Mouse (Mus musculus) heart, adult 8-10 months (tissue): ENCODE measurements around the gene Nxf1. TPM values are rescaled to one million over a fixed set of nuclear protein-coding genes. Genes with fewer than 3 reads are reported as not detected.
"Not testable (repeated sequence)": the region's sequence is repeated elsewhere in the genome, so short reads cannot be mapped to it uniquely, and the experiment has no call there.

Experiments
- DNase-seq: peaks from one replicate; pipeline ENCODE4 v3.0.0; 2022; ENCODE audit warnings: low spot score
- total RNA-seq, 4 experiments: library from RNA; stranded (reverse); gene quantifications; 2 replicates each; pipeline ENCODE4 v1.2.4; 2022

Gene Nxf1
- total RNA-seq, 4 experiments from 2014 or later, result 30.3 to 42.0 (median 33.7) TPM

GRCm38 (mm10) chr19:8724392-8724791, 32.5 kb upstream of the Nxf1 start:
- no peak for DNase-seq

- DNase-seq, result no peak
Measured at GRCm38 (mm10) chr19:8725081-8725613, 31.7 kb upstream of the Nxf1 start.

GRCm38 (mm10) chr19:8726609-8727390, 30.1 kb upstream of the Nxf1 start:
- DNase-seq, result no peak

- DNase-seq, result no peak
Measured at GRCm38 (mm10) chr19:8727495-8728114, 29.3 kb upstream of the Nxf1 start.

- DNase-seq, result not testable (repeated sequence)
Measured at GRCm38 (mm10) chr19:8728335-8729099, 28.4 kb upstream of the Nxf1 start.

- DNase-seq, result no peak
Measured at GRCm38 (mm10) chr19:8734334-8734733, 22.5 kb upstream of the Nxf1 start.

- DNase-seq, result peak; percentile 91
Measured at GRCm38 (mm10) chr19:8735389-8736159, 21.3 kb upstream of the Nxf1 start, which contains the start of gene Wdr74. Gene Wdr74, plus strand, starts transcription at chr19:8735827.

- no peak for DNase-seq
Measured at GRCm38 (mm10) chr19:8736160-8736467, 20.8 kb upstream of the Nxf1 start.

- DNase-seq, result no peak
Measured at GRCm38 (mm10) chr19:8738911-8739310, 18.0 kb upstream of the Nxf1 start.

GRCm38 (mm10) chr19:8739646-8740045, 17.2 kb upstream of the Nxf1 start:
- no peak for DNase-seq

GRCm38 (mm10) chr19:8740603-8741002, 16.3 kb upstream of the Nxf1 start, which contains the start of gene 1700092M07Rik:
Gene 1700092M07Rik, plus strand, starts transcription at chr19:8740718.
- DNase-seq, result no peak

- peak; percentile 97 for DNase-seq
Measured at GRCm38 (mm10) chr19:8741243-8741869, 15.5 kb upstream of the Nxf1 start, which contains the start of gene Stx5a. Gene Stx5a, plus strand, starts transcription at chr19:8741413.

GRCm38 (mm10) chr19:8742176-8742575, 14.7 kb upstream of the Nxf1 start:
- DNase-seq, result no peak

- DNase-seq, result no peak
Measured at GRCm38 (mm10) chr19:8745382-8745781, 11.5 kb upstream of the Nxf1 start.

- no peak for DNase-seq
Measured at GRCm38 (mm10) chr19:8747368-8747767, 9.5 kb upstream of the Nxf1 start.

GRCm38 (mm10) chr19:8755652-8756051, 1.2 kb upstream of the Nxf1 start:
- DNase-seq, result no peak

GRCm38 (mm10) chr19:8757471-8757998, 662 bp downstream of the Nxf1 start:
- DNase-seq, result no peak

- DNase-seq, result no peak
Measured at GRCm38 (mm10) chr19:8758899-8759298, 2.0 kb downstream of the Nxf1 start.

GRCm38 (mm10) chr19:8760757-8761156, 3.9 kb downstream of the Nxf1 start:
- no peak for DNase-seq

- DNase-seq, result no peak
Measured at GRCm38 (mm10) chr19:8763276-8763675, 6.4 kb downstream of the Nxf1 start.

- DNase-seq, result no peak
Measured at GRCm38 (mm10) chr19:8765562-8765961, 8.7 kb downstream of the Nxf1 start.
